Mouse (Mus musculus) hindbrain, embryonic 11.5 days (tissue): ENCODE measurements at regions not wholly inside any gene's neighbourhood (a gene's known extent, or its start where the extent isn't known, plus 50 kb on each side); places are given as distances from the start of the nearest gene placed in this dataset.
A peak's percentile ranks its signal among the peaks of the same experiment; 100 is the strongest.

Source experiments
- ATAC-seq: fragments of 200-750 bp; cut with Nextera tagmentation; 2 replicates; pipeline ENCODE4 v1.8.0; 2017; ENCODE audit warnings: mild to moderate bottlenecking, moderate TSS enrichment, moderate library complexity; ENCODE audit not compliant: low FRiP score
- DNase-seq: peaks from one replicate; pipeline ENCODE4 v3.0.0-alpha.2; 2015; ENCODE audit warnings: low spot score
- H3K27ac ChIP-seq: fragments of 300-500 bp; sonication (generic); 2 replicates; pipeline ENCODE4 v1.5.1; 2014; ENCODE audit warnings: mild to moderate bottlenecking, low read depth, low read length
- H3K27me3 ChIP-seq: fragments of 300-500 bp; sonication (generic); 2 replicates; pipeline ENCODE4 v1.6.1; 2014; ENCODE audit warnings: mild to moderate bottlenecking, low read length, moderate library complexity, mixed read lengths; ENCODE audit not compliant: control insufficient read depth, insufficient read depth
- H3K36me3 ChIP-seq: fragments of 300-500 bp; sonication (generic); 2 replicates; pipeline ENCODE4 v1.6.1; 2014; ENCODE audit warnings: mild to moderate bottlenecking, low read length, moderate library complexity, mixed read lengths; ENCODE audit not compliant: control insufficient read depth, insufficient read depth
- H3K4me1 ChIP-seq: fragments of 300-500 bp; sonication (generic); replicated peaks from 2 replicates; pipeline ENCODE4 v1.6.1; 2014; ENCODE audit warnings: low read length, mixed read lengths; ENCODE audit not compliant: control insufficient read depth, insufficient read depth
- H3K4me2 ChIP-seq: fragments of 300-500 bp; sonication (generic); replicated peaks from 2 replicates; pipeline ENCODE4 v1.6.1; 2014; ENCODE audit warnings: mild to moderate bottlenecking, low read depth, low read length
- H3K4me3 ChIP-seq: fragments of 300-500 bp; sonication (generic); 2 replicates; pipeline ENCODE4 v1.5.1; 2014; ENCODE audit warnings: low read depth, low read length
- H3K9ac ChIP-seq: fragments of 300-500 bp; sonication (generic); 2 replicates; pipeline ENCODE4 v1.6.1; 2014; ENCODE audit warnings: low read depth, low read length
- H3K9me3 ChIP-seq: fragments of 300-500 bp; sonication (generic); 2 replicates; pipeline ENCODE4 v1.6.1; 2016; ENCODE audit warnings: low read length; ENCODE audit not compliant: control insufficient read depth
- WGBS: fragments of 180-500 bp; shearing (Covaris S2); extraction: QIAGEN DNeasy Blood & Tissue Kit; methylation state at CpG from one replicate; pipeline ENCODE4 v1.1.7; 2014; 5-methylcytosine and 5-hydroxymethylcytosine counted together

DNA sequence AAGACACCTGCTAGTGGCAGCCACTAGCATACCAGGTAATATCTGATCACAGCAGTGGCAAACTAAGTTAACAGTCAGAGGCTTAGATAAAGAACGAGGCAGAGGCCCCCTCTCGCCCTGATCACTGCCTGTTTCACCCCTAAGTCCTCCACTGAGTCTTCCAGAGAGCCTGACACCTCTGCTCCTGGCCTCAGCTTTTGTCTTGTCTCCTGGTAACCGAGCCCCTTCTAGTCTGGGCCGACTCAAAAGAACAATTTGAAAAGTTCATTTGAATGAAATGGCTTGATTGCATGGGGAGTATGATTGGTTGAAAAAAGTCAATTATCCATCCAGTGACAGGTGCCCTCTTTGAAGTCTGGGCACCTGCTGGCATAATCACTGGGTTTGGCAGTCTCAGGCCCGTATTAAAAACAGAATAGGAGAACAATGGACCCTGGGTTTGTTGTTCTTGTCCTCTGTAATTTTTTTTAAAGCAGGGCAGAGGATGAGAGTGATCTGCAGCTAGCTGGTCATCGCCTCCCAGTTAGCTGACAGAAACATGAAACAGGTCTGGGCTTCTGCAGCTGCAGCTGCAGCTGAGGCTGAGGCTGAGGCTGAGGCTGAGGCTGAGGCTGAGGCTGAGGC is 289.8 kb upstream of the Slco3a1 start:
- Histone ChIP-seq H3K4me1 (no peaks in the 10 kb centered on the region), H3K4me3 (no peak overlapping the region), H3K9ac (no peak overlapping the region), H3K27ac (no peak overlapping the region), H3K9me3 (no peaks in the 10 kb centered on the region), H3K36me3 (no peaks in the 10 kb centered on the region), H3K4me2 (no peak overlapping the region), H3K27me3 (no peaks in the 10 kb centered on the region)
- 15% methylated on average over 6 of the region's 6 CpGs for WGBS
- ATAC-seq = peak; percentile 14; the same call in 1 of the 2 replicates
- DNase-seq = no peak

DNA sequence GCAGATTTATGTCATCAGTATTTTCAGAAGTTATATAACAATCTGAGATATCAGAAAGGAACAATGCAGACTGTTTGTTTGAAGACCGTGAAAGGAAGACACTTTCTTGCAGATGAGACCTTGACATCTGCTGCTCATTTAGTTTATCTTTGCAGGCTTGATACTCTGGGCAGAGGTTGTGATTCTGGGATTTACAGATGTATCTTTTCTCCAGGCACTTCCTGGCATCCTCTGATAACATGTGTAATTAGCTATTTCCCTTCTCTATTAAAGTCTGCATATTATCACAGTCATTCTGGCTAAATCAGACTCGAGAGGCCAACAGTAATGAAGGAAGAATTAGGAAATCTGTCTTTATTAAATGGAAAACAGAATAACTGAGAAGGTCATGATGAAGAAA is 268.7 kb upstream of the Slco3a1 start:
- no peak overlapping the region for H3K9ac ChIP-seq
- WGBS = 78% methylated on average over 2 of the region's 2 CpGs

DNA sequence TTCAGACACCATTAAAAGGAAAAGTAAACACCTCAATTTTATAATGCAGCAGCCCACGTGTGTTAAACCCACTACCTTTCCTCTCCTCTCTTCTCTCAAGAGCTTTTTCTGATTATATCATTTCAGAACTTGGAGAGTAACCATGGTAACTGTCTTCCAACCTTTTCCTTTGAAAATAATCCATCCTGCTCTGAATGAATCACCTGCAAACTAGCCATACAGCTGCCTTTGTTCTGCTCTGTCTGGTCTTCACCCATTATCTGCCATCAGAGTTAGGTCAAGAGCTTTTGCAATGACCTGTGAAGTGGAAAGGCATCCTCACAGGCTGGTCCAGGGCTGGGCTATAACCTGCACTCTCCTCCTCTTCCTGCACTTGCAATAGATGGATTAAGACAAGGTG is 238.7 kb upstream of the Slco3a1 start:
- H3K9ac ChIP-seq = no peak overlapping the region
- H3K9me3 ChIP-seq = no peaks in the 10 kb centered on the region
- no peak overlapping the region for H3K4me3 ChIP-seq
- DNase-seq (no peak), ATAC-seq (no peak)
- H3K27me3 ChIP-seq = no peaks in the 10 kb centered on the region
- H3K27ac ChIP-seq = no peak overlapping the region
- no peaks in the 10 kb centered on the region for H3K36me3 ChIP-seq
- H3K4me2 ChIP-seq = no peak overlapping the region
- H3K4me1 ChIP-seq = no peaks in the 10 kb centered on the region
- 73% methylated on average over 1 of the region's 1 CpGs for WGBS

More for the DNA sequence above, 268.7 kb upstream of the Slco3a1 start:
- DNase-seq (no peak), ATAC-seq (no peak)
- Histone ChIP-seq H3K4me3 (no peak overlapping the region), H3K4me2 (no peak overlapping the region), H3K27ac (no peak overlapping the region), H3K36me3 (no peaks in the 10 kb centered on the region), H3K27me3 (no peaks in the 10 kb centered on the region), H3K9me3 (no peaks in the 10 kb centered on the region), H3K4me1 (no peaks in the 10 kb centered on the region)

DNA sequence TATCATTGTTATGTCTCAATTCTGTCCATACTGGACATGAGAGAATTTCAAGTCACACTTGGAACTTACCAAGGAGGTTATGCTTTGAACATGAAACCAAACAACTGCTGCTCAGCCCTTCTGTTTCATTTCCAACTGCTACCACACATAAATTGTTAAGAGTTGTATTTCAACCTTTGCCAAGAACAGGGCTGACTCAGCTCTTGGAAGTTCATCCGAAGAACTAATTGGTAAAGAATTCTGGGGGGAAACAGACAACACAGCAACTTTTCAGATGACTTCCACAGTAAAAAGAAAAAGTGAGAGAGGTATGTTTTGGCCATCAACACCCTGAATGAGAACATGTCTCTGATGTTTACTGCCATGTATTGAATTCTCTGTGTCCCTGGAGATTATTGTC is 234.1 kb upstream of the Slco3a1 start:
- H3K27ac ChIP-seq = no peak overlapping the region
- WGBS = 76% methylated on average over 1 of the region's 1 CpGs
- ATAC-seq = no peak
- no peak overlapping the region for H3K9ac ChIP-seq
- no peak for DNase-seq
- no peaks in the 10 kb centered on the region for H3K36me3 ChIP-seq
- H3K4me2 ChIP-seq = no peak overlapping the region
- no peak overlapping the region for H3K4me3 ChIP-seq
- H3K4me1 ChIP-seq = no peaks in the 10 kb centered on the region
- H3K9me3 ChIP-seq = no peaks in the 10 kb centered on the region
- H3K27me3 ChIP-seq = no peaks in the 10 kb centered on the region

DNA sequence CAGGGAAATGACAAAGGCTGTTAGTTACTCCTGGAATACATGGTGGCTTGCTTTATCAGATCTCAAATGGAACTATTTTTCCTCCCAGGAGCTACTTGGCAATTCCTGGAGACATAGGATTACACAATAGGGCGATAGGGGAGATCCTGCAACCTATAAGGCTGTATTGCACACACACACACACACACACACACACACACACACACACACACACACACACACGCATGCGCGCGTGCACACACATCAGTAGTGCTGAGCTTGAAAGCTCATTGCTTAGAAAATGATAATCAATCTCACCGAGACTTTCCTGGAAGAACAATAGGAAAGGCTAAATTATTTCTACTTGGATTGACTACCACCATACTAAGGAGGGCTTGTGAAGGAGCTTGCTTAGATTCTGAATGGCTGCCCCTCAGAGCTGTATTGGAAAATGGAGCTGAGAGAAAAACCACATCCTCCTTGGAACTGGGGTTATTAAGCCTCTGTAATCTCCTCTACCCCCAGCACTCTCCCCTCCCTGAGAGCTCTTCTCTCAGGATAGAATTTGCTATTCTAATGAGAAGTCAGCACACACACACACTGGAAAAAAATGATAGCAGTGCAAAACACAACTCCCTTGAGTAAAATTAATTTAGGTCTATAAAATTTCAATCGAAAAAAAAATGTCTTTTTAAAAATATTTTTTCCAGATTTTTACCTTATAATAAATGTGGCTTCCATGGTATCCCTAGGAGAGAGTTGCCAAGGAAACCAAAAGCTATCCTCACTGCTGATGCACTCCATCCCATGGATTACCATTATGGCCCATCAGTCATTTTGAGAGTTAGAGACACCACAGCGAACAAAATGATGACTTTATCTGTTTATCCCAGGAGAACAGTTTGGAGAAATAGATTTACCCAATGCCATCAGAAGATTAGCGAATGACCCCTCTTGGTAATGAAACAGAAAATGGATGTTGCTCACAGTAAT is 217.1 kb upstream of the Slco3a1 start:
- H3K4me3 ChIP-seq = no peak overlapping the region
- ATAC-seq (peak; percentile 22; the same call in 1 of the 2 replicates), DNase-seq (peak; percentile 10)
- no peaks in the 10 kb centered on the region for H3K4me1 ChIP-seq
- 0 out of 2 replicates have a peak overlapping the region, but pooled peaks have one; percentile 10 for H3K27ac ChIP-seq
- no peaks in the 10 kb centered on the region for H3K9me3 ChIP-seq
- 71% methylated on average over 9 of the region's 9 CpGs for WGBS
- H3K9ac ChIP-seq = no peak overlapping the region
- H3K27me3 ChIP-seq = no peaks in the 10 kb centered on the region
- no peak overlapping the region for H3K4me2 ChIP-seq
- H3K36me3 ChIP-seq = no peaks in the 10 kb centered on the region

DNA sequence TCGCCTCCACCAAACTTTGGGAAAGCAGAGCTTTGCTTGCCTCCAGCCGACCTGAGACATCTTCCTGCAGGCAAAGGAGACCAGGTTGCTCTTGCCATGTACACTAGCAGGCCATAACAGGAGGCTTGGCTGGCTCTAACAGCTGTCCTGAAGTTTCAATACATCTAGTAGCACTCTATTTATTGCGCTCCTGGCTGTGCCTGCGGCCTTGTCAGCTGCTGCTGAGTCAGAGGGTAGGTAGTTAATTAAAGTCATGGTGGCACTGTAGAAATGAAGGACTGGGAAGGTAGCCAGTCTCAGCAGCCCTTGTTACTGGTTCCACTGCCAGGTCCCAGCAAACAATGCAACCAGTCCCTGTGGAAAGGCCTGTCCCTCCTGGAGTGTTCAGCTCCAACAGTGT is 212.0 kb upstream of the Slco3a1 start:
- WGBS = 90% methylated on average over 4 of the region's 4 CpGs
- DNase-seq = no peak
- H3K4me3 ChIP-seq = no peak overlapping the region
- no peak for ATAC-seq
- H3K9ac ChIP-seq = no peak overlapping the region
- H3K27me3 ChIP-seq = no peaks in the 10 kb centered on the region
- H3K36me3 ChIP-seq = no peaks in the 10 kb centered on the region
- H3K27ac ChIP-seq = no peak overlapping the region
- no peaks in the 10 kb centered on the region for H3K4me1 ChIP-seq
- no peaks in the 10 kb centered on the region for H3K9me3 ChIP-seq
- H3K4me2 ChIP-seq = no peak overlapping the region

DNA sequence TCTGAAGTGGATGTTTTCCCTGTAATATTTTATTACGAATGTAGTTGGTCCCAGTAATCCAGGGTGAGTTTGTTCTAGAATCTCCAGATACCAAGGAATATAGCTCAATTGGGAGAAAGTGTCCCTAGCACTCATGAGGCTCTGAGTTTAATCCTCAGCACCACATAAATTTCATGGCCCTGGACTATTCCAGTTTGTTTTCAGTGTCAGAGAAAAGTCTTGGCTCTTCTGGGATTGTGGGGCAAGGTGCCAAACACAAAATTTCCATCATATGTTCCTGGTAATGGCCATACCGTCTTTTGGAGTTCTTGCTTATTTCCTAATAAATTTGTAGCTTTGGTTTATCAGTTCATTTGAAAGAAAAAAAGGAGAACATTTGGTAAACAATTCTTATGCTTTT is 202.9 kb upstream of the Slco3a1 start:
- Histone ChIP-seq H3K27me3 (no peaks in the 10 kb centered on the region), H3K4me1 (no peaks in the 10 kb centered on the region), H3K27ac (no peak overlapping the region), H3K9me3 (no peaks in the 10 kb centered on the region), H3K4me3 (no peak overlapping the region), H3K36me3 (no peaks in the 10 kb centered on the region), H3K9ac (no peak overlapping the region), H3K4me2 (no peak overlapping the region)
- ATAC-seq = no peak
- 91% methylated on average over 2 of the region's 2 CpGs for WGBS
- no peak for DNase-seq

DNA sequence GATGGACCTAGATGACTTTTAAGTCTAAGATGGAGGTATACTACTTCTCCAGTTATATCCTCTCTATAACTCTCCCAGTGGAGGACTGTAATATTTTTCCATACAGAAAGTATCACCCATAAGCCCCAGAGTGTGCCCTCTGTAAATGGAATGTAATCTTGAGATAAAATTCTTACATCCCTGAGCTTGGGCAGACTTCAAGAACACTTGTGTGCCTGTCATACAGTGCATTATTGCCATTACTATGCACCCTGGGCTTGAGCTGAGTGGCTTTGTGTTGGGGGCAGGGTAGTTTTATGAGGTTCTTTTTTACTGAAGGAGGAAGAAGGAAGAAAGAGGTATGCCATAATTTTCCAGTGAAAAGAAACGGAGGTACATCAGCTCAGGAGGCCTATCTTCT is 193.1 kb upstream of the Slco3a1 start:
- Histone ChIP-seq H3K4me1 (no peaks in the 10 kb centered on the region), H3K4me3 (no peak overlapping the region), H3K36me3 (no peaks in the 10 kb centered on the region), H3K4me2 (no peak overlapping the region), H3K27me3 (no peaks in the 10 kb centered on the region), H3K9me3 (no peaks in the 10 kb centered on the region), H3K9ac (no peak overlapping the region), H3K27ac (no peak overlapping the region)
- 68% methylated on average over 1 of the region's 1 CpGs for whole genome bisulfite sequencing
- ATAC-seq (no peak), DNase-seq (no peak)

- H3K27ac ChIP-seq = no peak overlapping the region
- H3K4me2 ChIP-seq = no peak overlapping the region
- no peak overlapping the region for H3K9ac ChIP-seq
- DNase-seq = no peak
- no peaks in the 10 kb centered on the region for H3K36me3 ChIP-seq
- WGBS = 81% methylated on average over 6 of the region's 6 CpGs
- no peak overlapping the region for H3K4me3 ChIP-seq
- H3K27me3 ChIP-seq = no peaks in the 10 kb centered on the region
- H3K4me1 ChIP-seq = no peaks in the 10 kb centered on the region
- no peak for ATAC-seq
- no peaks in the 10 kb centered on the region for H3K9me3 ChIP-seq
These were observed 180.4 kb upstream of the Slco3a1 start for GRCm38 (mm10) chr7:74734941-74735340.
